Mouse (Mus musculus): ENCODE results near the gene Eprs.

DNA sequence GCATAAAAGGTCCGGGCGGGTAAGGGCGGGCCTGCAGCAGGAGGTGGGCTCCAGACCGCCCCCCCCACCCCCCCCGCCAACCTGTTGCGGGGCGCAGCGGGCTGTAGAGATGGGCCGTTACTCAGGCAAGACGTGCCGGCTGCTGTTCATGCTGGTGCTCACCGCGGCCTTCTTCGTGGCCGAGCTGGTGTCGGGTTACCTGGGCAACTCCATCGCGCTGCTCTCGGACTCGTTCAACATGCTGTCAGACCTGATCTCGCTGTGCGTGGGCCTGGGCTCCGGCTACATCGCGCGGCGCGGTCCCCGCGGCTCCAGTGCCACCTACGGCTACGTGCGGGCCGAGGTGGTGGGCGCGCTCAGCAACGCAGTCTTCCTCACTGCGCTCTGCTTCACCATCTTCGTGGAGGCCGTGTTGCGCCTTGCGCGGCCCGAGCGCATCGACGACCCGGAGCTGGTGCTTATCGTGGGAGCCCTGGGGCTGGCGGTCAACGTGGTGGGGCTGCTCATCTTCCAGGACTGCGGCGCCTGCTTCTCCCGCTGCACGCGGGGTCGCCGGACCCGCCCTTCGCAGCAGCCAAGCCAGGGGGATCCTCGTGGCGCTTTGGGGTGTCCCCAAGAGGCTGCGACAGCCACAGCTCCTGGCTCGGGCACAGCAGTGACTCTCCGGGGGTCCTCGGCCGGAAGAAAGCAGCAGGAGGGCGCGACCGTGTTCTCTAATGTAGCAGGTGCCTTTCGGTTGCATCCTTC is 92.3 kb downstream of the Eprs start:
- TF ChIP-seq POLR2A (IDR thresholded peaks at IDR 0.05; ENCODE audit: control insufficient read depth, extremely low read depth, insufficient read depth, low read length, poor library complexity) (no peak), CTCF (IDR thresholded peaks at IDR 0.05; ENCODE audit: borderline replicate concordance, control insufficient read depth, extremely low read depth, insufficient read depth, low read length, poor library complexity) (no peak)

Data from thymus, adult 2 months (tissue).